Mouse (Mus musculus) megakaryocyte-erythroid progenitor cell, adult 5-6 weeks (primary cell): ENCODE measurements at regions not wholly inside any gene's neighbourhood (a gene's known extent, or its start where the extent isn't known, plus 50 kb on each side); places are given as distances from the start of the nearest gene placed in this dataset.

Source experiments
- ATAC-seq: replicated peaks from 2 replicates; pipeline ENCODE4 v1.8.0; 2016; ENCODE audit warnings: mild to moderate bottlenecking, inconsistent platforms; ENCODE audit not compliant: severe bottlenecking, poor library complexity, low FRiP score, low TSS enrichment

- ATAC-seq: no peak
Observed at GRCm38 (mm10) chr3:39528087-39528486, 641.3 kb downstream of the Fat4 start.

- ATAC-seq: no peak
Observed at GRCm38 (mm10) chr3:39537515-39537914, 650.8 kb downstream of the Fat4 start.

DNA sequence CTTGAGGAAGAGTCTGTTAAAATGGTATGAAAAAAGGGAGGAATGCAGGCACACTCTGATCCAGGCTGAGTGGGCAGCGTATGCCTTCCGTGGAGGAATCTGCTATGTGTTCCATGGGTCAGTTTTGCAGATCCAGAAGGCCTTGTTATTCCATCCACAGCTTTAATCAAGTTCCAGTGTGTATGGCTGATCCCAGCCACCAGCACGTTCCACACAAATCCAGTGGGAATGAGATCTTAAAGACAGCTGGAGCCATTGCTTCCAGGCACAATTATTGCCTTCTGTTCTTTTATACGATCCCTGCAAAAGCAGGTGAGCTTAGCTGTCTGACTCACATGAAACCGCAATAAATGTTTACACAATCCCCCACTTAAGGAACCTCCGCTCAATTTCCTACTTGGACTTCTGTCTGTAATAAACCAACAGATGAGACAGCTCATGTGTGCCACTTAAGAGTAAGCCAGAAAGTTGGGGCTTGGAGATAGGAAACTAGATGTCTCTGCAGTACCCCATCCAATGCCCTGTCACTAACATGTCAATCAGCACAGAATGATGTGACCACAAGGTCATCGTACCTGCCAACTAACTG, 653.9 kb downstream of the Fat4 start:
- ATAC-seq: no peak

DNA sequence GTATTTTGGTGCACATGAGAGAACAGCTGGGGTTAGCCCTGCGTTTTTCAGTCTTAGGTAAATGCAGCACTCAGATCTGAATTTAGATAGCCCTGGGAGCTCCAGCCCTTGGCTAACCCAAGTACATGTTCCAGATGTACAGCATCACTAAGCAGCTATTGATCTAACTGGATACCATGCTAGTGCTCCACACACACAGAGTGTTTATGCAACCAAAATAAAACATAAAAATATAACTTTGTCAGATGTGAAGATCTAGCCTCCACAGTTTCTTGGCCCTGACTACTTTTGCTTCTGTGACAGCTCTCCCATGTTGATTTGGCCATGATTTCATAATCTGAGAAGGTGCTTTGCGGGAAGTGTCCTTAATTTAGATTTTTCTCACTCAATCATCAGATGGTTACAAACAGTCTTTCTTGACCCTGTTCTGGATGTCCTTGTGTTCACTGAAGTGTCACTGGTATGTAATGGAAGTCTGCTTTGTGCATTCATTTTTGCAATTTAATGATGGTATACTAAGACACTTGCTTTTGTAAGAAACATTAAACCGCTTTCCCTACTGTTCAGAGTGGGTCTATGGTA, 672.8 kb downstream of the Fat4 start:
- no peak for ATAC-seq

GRCm38 (mm10) chr3:39560951-39561350, 674.2 kb downstream of the Fat4 start:
- no peak for ATAC-seq

GRCm38 (mm10) chr3:39571444-39572237, 684.9 kb downstream of the Fat4 start:
- no peak for ATAC-seq

- ATAC-seq: no peak
Observed at GRCm38 (mm10) chr3:39575200-39575599, 688.5 kb downstream of the Fat4 start.

DNA sequence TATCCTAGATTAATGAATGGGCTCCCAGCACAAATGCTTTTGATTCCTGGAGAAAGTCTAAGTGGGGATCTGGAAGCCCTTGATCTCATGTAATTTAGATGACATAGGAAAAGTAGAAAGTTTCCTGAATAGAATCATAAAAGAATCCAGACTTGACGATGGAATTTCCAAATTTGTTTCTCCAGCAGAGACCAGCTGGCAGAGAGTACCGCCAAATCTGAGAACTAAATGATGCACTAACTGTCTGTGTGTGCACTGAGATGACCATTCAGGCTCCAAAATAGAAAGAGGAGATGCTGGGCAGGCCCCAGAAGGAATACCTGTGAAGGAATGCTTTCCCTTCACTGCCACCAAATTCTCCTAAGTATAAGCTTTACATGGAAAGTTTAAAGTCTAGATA, 704.6 kb downstream of the Fat4 start:
- no peak for ATAC-seq

GRCm38 (mm10) chr3:39592349-39593117, 705.8 kb downstream of the Fat4 start:
- no peak for ATAC-seq

GRCm38 (mm10) chr3:39609937-39610336, 723.2 kb downstream of the Fat4 start:
- ATAC-seq: no peak

DNA sequence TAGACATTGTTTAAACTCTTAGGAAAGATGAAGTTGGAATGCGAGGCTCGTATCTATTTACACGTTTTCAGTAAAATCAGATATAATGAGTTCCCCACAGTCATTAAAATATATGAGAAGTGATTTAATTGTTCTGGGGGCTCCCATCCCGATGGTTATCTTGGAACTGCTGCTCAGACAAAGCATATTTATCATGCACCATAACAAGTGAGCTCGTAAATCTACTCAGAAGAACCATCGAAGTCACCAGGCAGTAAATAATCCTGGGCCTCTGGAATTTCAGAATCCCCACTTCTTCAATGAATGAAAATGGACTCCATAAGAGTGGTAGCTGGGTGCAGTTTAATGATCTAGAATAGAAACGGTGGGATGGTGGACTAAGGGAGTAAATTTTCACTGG, 725.7 kb downstream of the Fat4 start:
- no peak for ATAC-seq

- no peak for ATAC-seq
Observed at GRCm38 (mm10) chr3:39637924-39638323, 751.2 kb downstream of the Fat4 start.

- no peak for ATAC-seq
Observed at GRCm38 (mm10) chr3:39643194-39643593, 756.5 kb downstream of the Fat4 start.

DNA sequence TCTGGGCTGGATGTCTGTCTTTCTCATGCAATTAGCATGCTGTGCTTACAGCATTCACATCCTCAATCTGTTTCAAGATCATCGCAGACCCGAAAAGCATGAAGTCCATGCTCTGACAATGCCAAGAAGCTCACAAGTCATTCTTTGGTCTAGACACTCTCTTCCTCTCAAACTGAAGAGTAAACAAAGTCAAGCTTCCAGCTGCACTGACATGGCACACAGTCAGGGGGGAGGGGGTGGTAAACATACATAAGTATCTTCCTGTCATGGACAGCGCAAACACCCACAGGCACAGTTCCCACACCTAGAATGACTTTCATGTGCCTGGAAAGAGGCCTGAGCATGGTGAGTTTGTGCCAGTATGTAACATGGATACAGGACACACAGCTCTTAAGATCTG, 780.1 kb downstream of the Fat4 start:
- ATAC-seq: no peak

GRCm38 (mm10) chr3:39669145-39669544, 782.4 kb downstream of the Fat4 start:
- no peak for ATAC-seq

GRCm38 (mm10) chr3:39673997-39674396, 787.3 kb downstream of the Fat4 start:
- ATAC-seq: no peak

- ATAC-seq: no peak
Observed at GRCm38 (mm10) chr3:39674927-39675326, 788.2 kb downstream of the Fat4 start.

- ATAC-seq: no peak
Observed at GRCm38 (mm10) chr3:39705610-39706009, 818.9 kb downstream of the Fat4 start.

- ATAC-seq: no peak
Observed at GRCm38 (mm10) chr3:39712795-39713709, 818.0 kb upstream of the Intu start.
